Mouse (Mus musculus) forebrain, embryonic 14.5 days (tissue): ENCODE measurements around the gene 1810062G17Rik. TPM values are rescaled to one million over a fixed set of nuclear protein-coding genes. Genes with fewer than 3 reads are reported as not detected.

ENCODE experiments used
- ATAC-seq: fragments of 200-750 bp; cut with Nextera tagmentation; 2 replicates; pipeline ENCODE4 v1.8.0; 2017; ENCODE audit warnings: mild to moderate bottlenecking, moderate library complexity
- DNase-seq: peaks from one replicate; pipeline ENCODE4 v3.0.0-alpha.2; 2015; ENCODE audit warnings: low spot score
- H3K27ac ChIP-seq: fragments of 300-500 bp; sonication (generic); 2 replicates; pipeline ENCODE4 v1.5.1; 2014; ENCODE audit warnings: low read depth, mild to moderate bottlenecking, control low read depth, low read length, moderate library complexity
- H3K27me3 ChIP-seq: fragments of 300-500 bp; sonication (generic); replicated peaks from 2 replicates; pipeline ENCODE4 v1.6.1; 2014; ENCODE audit warnings: low read length, control low read depth, mixed read lengths; ENCODE audit not compliant: control insufficient read depth, insufficient read depth
- H3K36me3 ChIP-seq: fragments of 300-500 bp; sonication (generic); 2 replicates; pipeline ENCODE4 v1.6.1; 2014; ENCODE audit warnings: low read length, control low read depth; ENCODE audit not compliant: control insufficient read depth, insufficient read depth
- H3K4me1 ChIP-seq: fragments of 300-500 bp; sonication (generic); 2 replicates; pipeline ENCODE4 v1.6.1; 2014; ENCODE audit warnings: antibody characterized with exemption, low read length, control low read depth; ENCODE audit not compliant: control insufficient read depth, insufficient read depth
- H3K4me2 ChIP-seq: fragments of 300-500 bp; sonication (generic); 2 replicates; pipeline ENCODE4 v1.6.1; 2014; ENCODE audit warnings: mild to moderate bottlenecking, control low read depth, low read length
- H3K4me3 ChIP-seq: fragments of 300-500 bp; sonication (generic); 2 replicates; pipeline ENCODE4 v1.5.1; 2014; ENCODE audit warnings: low read depth, low read length, control low read depth
- H3K9ac ChIP-seq: fragments of 300-500 bp; sonication (generic); 2 replicates; pipeline ENCODE4 v1.6.1; 2014; ENCODE audit warnings: mild to moderate bottlenecking, low read length, control low read depth, moderate library complexity
- H3K9me3 ChIP-seq: fragments of 300-500 bp; sonication (generic); replicated peaks from 2 replicates; pipeline ENCODE4 v1.6.1; 2016; ENCODE audit warnings: low read length, control low read depth, mixed read lengths; ENCODE audit not compliant: control insufficient read depth
- WGBS: fragments of 180-500 bp; shearing (Covaris S2); extraction: QIAGEN DNeasy Blood & Tissue Kit; methylation state at CpG from one replicate; pipeline ENCODE4 v1.1.7; 2014; 5-methylcytosine and 5-hydroxymethylcytosine counted together
- polyA plus RNA-seq: library from polyadenylated mRNA; unstranded; fragments of >200 nt; fragmentation: Nextera tagmentation; extraction: Ambion mirVana; gene quantifications from 2 replicates; pipeline ENCODE4 v1.2.1, GENCODE M21; 2014

1810062G17Rik gene
- polyA plus RNA-seq, 1 experiment from 2014 or later, result not detected

GRCm38 (mm10) chr3:36471856-36472255 lies 3.9 kb upstream of the 1810062G17Rik start:
- Histone ChIP-seq H3K4me3 (no peak overlapping the region), H3K9ac (no peak overlapping the region), H3K4me1 (no peaks in the 10 kb centered on the region), H3K4me2 (no peak overlapping the region), H3K27ac (no peak overlapping the region), H3K9me3 (no peaks in the 10 kb centered on the region), H3K27me3 (no peaks in the 10 kb centered on the region), H3K36me3 (no peaks in the 10 kb centered on the region)
- 72% methylated on average over 4 of the region's 4 CpGs for WGBS
- ATAC-seq (no peak), DNase-seq (no peak)

GRCm38 (mm10) chr3:36473222-36473621 lies 2.5 kb upstream of the 1810062G17Rik start:
- no peak overlapping the region for H3K4me2 ChIP-seq
- H3K4me1 ChIP-seq, result no peaks in the 10 kb centered on the region
- H3K9ac ChIP-seq, result no peak overlapping the region
- WGBS, result 94% methylated on average over 5 of the region's 5 CpGs
- no peak overlapping the region for H3K27ac ChIP-seq
- no peaks in the 10 kb centered on the region for H3K27me3 ChIP-seq
- ATAC-seq (no peak), DNase-seq (no peak)
- no peaks in the 10 kb centered on the region for H3K36me3 ChIP-seq
- H3K4me3 ChIP-seq, result no peak overlapping the region
- no peaks in the 10 kb centered on the region for H3K9me3 ChIP-seq

GRCm38 (mm10) chr3:36474421-36474820 lies 1.3 kb upstream of the 1810062G17Rik start:
- no peaks in the 10 kb centered on the region for H3K4me1 ChIP-seq
- H3K27ac ChIP-seq, result no peak overlapping the region
- WGBS, result 78% methylated on average over 5 of the region's 5 CpGs
- H3K27me3 ChIP-seq, result no peaks in the 10 kb centered on the region
- no peaks in the 10 kb centered on the region for H3K36me3 ChIP-seq
- H3K4me2 ChIP-seq, result peak overlapping the region; percentile 96
- ATAC-seq (no peak), DNase-seq (no peak)
- H3K9ac ChIP-seq, result no peak overlapping the region; the same call in 1 of the 2 replicates
- H3K9me3 ChIP-seq, result no peaks in the 10 kb centered on the region
- peak overlapping the region; percentile 58; the same call in 1 of the 2 replicates for H3K4me3 ChIP-seq

- Histone ChIP-seq H3K4me1 (no peaks in the 10 kb centered on the region), H3K4me3 (peak overlapping the region; percentile 58), H3K4me2 (peak overlapping the region; percentile 96), H3K27ac (no peak overlapping the region; the same call in 1 of the 2 replicates), H3K27me3 (no peaks in the 10 kb centered on the region), H3K9ac (peak overlapping the region; percentile 66), H3K9me3 (no peaks in the 10 kb centered on the region), H3K36me3 (no peaks in the 10 kb centered on the region)
- ATAC-seq (no peak), DNase-seq (peak; percentile 24)
- 2% methylated on average over 24 of the region's 24 CpGs for WGBS
Observed at GRCm38 (mm10) chr3:36474938-36475483, 726 bp upstream of the 1810062G17Rik start.

- Histone ChIP-seq H3K9me3 (no peaks in the 10 kb centered on the region), H3K4me1 (0 out of 2 replicates have a peak, but pooled peaks cover 3% of the 10 kb centered on the region), H3K36me3 (no peaks in the 10 kb centered on the region), H3K27me3 (no peaks in the 10 kb centered on the region), H3K9ac (peak overlapping the region; percentile 66), H3K4me2 (peak overlapping the region; percentile 96), H3K27ac (no peak overlapping the region), H3K4me3 (peak overlapping the region; percentile 58)
- 39% methylated on average over 20 of the region's 20 CpGs for WGBS
- DNase-seq (no peak), ATAC-seq (no peak)
Observed at GRCm38 (mm10) chr3:36476261-36477155, 771 bp downstream of the 1810062G17Rik start.

GRCm38 (mm10) chr3:36478776-36479175 lies 3.0 kb downstream of the 1810062G17Rik start:
- H3K27ac ChIP-seq, result no peak overlapping the region
- H3K4me1 ChIP-seq, result peaks cover 3% of the 10 kb centered on the region; the same call in 1 of the 2 replicates
- H3K4me3 ChIP-seq, result no peak overlapping the region
- ATAC-seq (no peak), DNase-seq (no peak)
- no peaks in the 10 kb centered on the region for H3K9me3 ChIP-seq
- no peak overlapping the region for H3K9ac ChIP-seq
- H3K27me3 ChIP-seq, result no peaks in the 10 kb centered on the region
- no peaks in the 10 kb centered on the region for H3K36me3 ChIP-seq
- WGBS, result 34% methylated on average over 8 of the region's 8 CpGs
- H3K4me2 ChIP-seq, result no peak overlapping the region

- ATAC-seq (no peak), DNase-seq (no peak)
- H3K4me1 ChIP-seq, result peaks cover 3% of the 10 kb centered on the region; the same call in 1 of the 2 replicates
- no peaks in the 10 kb centered on the region for H3K27me3 ChIP-seq
- WGBS, result 68% methylated on average over 2 of the region's 2 CpGs
- no peak overlapping the region for H3K27ac ChIP-seq
- no peak overlapping the region for H3K4me3 ChIP-seq
- no peak overlapping the region for H3K9ac ChIP-seq
- H3K36me3 ChIP-seq, result no peaks in the 10 kb centered on the region
- H3K9me3 ChIP-seq, result no peaks in the 10 kb centered on the region
- H3K4me2 ChIP-seq, result no peak overlapping the region
Observed at GRCm38 (mm10) chr3:36480486-36480885, 4.7 kb downstream of the 1810062G17Rik start.

- WGBS, result 3% methylated on average over 11 of the region's 11 CpGs
- Histone ChIP-seq H3K4me3 (no peak overlapping the region), H3K9ac (peak overlapping the region; percentile 40; the same call in 1 of the 2 replicates), H3K27me3 (no peaks in the 10 kb centered on the region), H3K9me3 (no peaks in the 10 kb centered on the region), H3K4me1 (peaks cover 3% of the 10 kb centered on the region; the same call in 1 of the 2 replicates), H3K27ac (peak overlapping the region; percentile 62; the same call in 1 of the 2 replicates), H3K36me3 (no peaks in the 10 kb centered on the region), H3K4me2 (peak overlapping the region; percentile 25; the same call in 1 of the 2 replicates)
- DNase-seq (peak; percentile 76), ATAC-seq (peak; percentile 88)
Observed at GRCm38 (mm10) chr3:36481776-36482193, 6.0 kb downstream of the 1810062G17Rik start.
